Mouse (Mus musculus): Measurements from ENCODE around the gene Tmem189.

Tmem189 gene

GRCm38 (mm10) chr2:167689501-167690218 is at the start of gene Tmem189:
TSS of gene Tmem189 (minus strand) at chr2:167689822.
- peak; percentile 42 to 57 for DNase-seq

- no peak for DNase-seq
These were observed 49.4 kb upstream of the Tmem189 start for GRCm38 (mm10) chr2:167739030-167739429.

DNA sequence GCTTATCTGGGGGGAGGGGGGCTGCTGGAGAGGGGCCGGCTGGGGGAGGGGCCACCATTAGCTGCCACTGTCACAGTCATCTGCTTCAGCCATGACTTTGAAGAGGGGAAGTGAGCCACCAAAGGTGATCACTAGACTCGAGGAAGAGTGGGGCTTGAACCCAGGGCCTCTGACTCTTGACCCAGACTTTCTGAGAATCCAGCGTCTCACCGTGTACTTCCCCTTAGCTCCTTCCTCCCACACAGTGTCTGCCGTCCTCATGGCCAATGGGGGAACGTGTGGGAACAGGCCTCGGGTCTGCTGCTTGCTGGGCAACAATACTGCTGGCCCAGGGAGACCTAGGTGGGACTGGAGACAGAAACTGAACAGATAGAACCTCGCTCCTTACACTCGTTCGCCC is 45.2 kb upstream of the Tmem189 start:
- no peak for DNase-seq

DNA sequence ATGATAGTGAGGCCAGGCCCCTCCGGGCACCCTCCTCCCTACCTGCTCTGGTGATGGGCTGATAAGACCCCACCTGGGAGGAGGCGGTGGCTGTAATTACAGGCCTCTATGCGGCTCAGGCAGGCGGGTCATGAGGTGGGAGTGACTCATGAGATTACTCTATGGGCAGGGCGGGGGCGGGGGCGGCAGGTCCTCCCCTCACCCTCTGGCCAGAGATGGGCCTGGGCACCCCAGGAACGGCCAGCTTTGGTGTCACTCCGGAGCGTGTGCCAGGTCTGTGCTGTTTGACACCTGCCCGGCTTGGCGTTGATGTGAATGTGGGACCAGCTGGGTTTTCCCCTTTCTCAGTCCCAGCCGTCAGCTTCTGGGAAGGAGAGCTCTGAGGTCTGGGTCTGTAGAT is 41.5 kb upstream of the Tmem189 start:
- no peak for DNase-seq

GRCm38 (mm10) chr2:167730036-167730435 is 40.4 kb upstream of the Tmem189 start:
- DNase-seq = no peak

DNA sequence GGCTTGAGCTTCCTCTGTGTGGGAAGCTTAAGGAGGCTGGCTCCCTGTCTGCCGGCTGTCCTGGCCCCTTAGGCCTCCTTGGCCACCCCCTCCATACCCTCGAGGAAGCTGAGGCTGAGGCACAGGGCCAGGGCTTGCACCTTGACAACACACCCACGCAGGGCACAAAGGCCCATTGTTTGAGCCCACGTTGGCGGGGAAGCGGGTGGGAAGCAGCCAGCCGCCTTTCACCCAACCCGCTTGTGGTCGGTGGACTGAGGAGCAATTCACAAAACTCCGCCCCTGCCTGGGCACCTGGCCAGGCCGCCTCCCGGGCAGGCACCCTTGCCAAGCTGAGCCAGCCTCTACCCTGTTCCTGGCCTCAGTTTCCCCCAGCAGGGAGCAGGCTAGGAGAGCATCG is 37.5 kb upstream of the Tmem189 start:
- DNase-seq = no peak

- DNase-seq = no peak
These were observed 36.3 kb upstream of the Tmem189 start for GRCm38 (mm10) chr2:167725879-167726278.

GRCm38 (mm10) chr2:167723589-167724206 is 34.1 kb upstream of the Tmem189 start:
- DNase-seq = no peak

GRCm38 (mm10) chr2:167722538-167722937 is 32.9 kb upstream of the Tmem189 start:
- no peak for DNase-seq

GRCm38 (mm10) chr2:167721159-167721882 is 31.7 kb upstream of the Tmem189 start:
- DNase-seq = no peak

- no peak for DNase-seq
These were observed 29.9 kb upstream of the Tmem189 start for GRCm38 (mm10) chr2:167719520-167719919.

GRCm38 (mm10) chr2:167717208-167717607 is 27.6 kb upstream of the Tmem189 start:
- DNase-seq = no peak

GRCm38 (mm10) chr2:167715008-167715407 is 25.4 kb upstream of the Tmem189 start:
- no peak for DNase-seq

GRCm38 (mm10) chr2:167714298-167714697 is 24.7 kb upstream of the Tmem189 start:
- DNase-seq = no peak

GRCm38 (mm10) chr2:167712872-167713821 is 23.5 kb upstream of the Tmem189 start:
- peak; percentile 29 to 50 for DNase-seq

DNA sequence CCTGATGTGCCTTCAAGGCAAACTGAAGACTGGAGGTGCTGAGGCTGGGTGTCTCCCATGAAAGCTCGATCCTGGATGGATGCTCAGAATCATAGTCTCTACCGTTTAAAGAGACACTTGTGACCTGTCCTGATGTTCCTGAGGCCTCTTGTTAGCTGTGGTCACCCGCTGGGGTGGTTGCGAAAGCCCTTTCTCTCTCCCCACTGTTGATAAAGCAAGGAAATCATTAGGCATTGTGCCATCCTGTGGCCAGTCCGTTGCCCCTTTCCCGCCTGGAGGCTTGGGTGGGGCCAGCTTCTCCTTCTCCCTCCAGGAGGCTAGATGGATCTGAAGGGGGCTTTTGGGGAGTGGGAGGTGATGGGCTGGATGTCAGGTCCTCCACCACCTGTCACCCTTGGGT is 21.0 kb upstream of the Tmem189 start:
- no peak for DNase-seq

- no peak for DNase-seq
These were observed 20.3 kb upstream of the Tmem189 start for GRCm38 (mm10) chr2:167709969-167710368.

DNA sequence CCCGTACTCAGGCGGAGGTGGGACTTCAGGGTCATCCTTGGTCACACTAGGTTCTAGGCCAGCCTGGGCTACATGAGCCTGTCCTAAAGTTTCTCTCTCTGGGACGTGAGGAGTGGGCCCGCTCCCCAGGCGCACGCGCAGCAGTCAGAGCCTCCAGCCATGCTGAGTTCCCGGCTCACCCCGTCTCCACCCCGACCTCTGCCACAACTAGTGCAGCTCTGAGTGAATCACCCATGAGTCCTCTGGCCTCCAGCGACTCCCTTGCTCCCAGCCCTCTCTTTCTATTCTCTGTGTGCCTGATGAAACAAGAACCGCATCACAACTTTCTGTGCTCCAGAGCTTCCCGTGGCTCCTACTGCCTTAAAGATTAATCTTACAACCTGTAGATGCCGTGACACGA is 18.8 kb upstream of the Tmem189 start:
- no peak for DNase-seq

DNA sequence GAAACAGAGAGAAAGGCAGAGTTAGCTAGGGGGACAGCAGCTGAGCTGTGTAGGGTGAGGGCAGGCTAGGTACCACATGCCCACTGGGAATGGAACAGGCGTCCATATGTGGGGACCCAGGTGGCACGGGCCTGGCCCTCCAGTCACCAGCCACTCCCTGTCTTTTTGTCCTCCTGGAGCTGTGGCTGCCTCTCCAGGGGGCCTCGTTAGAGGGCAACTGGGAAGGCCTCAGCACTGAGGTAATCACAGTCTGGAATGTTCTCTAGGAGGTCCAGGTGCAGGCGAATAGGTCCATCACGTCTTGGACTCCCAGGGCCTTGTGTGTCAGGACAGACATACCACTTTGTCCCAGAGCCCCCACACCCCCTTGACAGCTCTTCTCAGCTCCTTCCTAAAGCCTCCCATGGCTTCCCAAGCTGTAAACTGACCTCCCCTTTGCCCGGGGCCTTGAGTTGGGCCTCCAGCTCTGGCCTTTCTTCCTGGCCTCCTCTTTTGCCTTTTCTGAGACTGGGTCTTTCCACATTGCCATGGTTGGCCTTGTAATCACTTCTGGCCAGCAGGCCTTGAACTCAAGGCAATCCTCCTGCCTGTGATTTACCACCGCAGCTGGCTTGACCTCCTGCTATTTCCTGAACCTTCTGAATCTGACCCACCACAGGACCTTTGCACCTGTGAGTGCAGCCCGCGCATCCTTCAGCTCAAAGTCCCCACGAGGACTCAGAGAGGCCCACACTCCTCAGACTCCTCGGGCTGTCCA is 16.7 kb upstream of the Tmem189 start:
- DNase-seq = no peak

DNA sequence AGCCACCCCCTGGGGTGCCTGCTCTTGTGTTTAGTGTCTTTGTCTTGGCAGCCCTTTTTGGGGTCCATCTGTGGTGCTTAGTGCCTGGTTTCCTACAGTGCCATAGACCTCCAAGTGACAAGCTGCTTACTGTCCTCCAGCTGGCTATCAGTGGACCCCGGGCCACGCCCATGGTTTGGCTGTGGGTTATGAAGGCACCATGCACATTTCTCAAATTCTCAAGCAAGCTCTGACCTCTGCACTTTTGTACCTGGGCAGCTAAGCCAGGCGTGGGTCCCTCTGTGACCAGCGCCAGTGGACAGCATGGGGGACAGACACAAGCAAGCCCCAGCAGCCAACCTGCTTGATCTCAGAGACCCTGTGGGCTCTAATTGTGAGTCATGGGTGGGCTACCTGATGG is 14.8 kb upstream of the Tmem189 start:
- DNase-seq = no peak

- no peak for DNase-seq
These were observed 12.5 kb upstream of the Tmem189 start for GRCm38 (mm10) chr2:167702126-167702525.

- no peak for DNase-seq
These were observed 11.8 kb upstream of the Tmem189 start for GRCm38 (mm10) chr2:167701472-167701871.
